Mouse (Mus musculus) NIH3T3 (cell line): ENCODE measurements around the gene Arrdc2.

Experiments used
- DNase-seq: peaks from one replicate; pipeline ENCODE4 v3.0.0-alpha.2; 2012; ENCODE audit warnings: low read depth

Arrdc2 gene

GRCm38 (mm10) chr8:70807304-70807703 lies 32.2 kb downstream of the Arrdc2 start:
- no peak for DNase-seq

GRCm38 (mm10) chr8:70806541-70806940 lies 33.0 kb downstream of the Arrdc2 start:
- no peak for DNase-seq

- DNase-seq: peak; percentile 94
Measured at GRCm38 (mm10) chr8:70804481-70805206, 34.9 kb downstream of the Arrdc2 start, which contains the start of gene Mast3. Mast3 (minus strand) TSS chr8:70805054.

- peak; percentile 24 for DNase-seq
Measured at GRCm38 (mm10) chr8:70803761-70804480, 35.6 kb downstream of the Arrdc2 start.

GRCm38 (mm10) chr8:70802786-70803510 lies 36.6 kb downstream of the Arrdc2 start:
- DNase-seq: no peak

GRCm38 (mm10) chr8:70801830-70802229 lies 37.7 kb downstream of the Arrdc2 start:
- no peak for DNase-seq

- DNase-seq: no peak
Measured at GRCm38 (mm10) chr8:70801156-70801555, 38.4 kb downstream of the Arrdc2 start.

GRCm38 (mm10) chr8:70800648-70801047 lies 38.9 kb downstream of the Arrdc2 start:
- no peak for DNase-seq

GRCm38 (mm10) chr8:70798281-70798680 lies 41.2 kb downstream of the Arrdc2 start:
- no peak for DNase-seq

GRCm38 (mm10) chr8:70797081-70798070 lies 42.1 kb downstream of the Arrdc2 start:
- DNase-seq: peak; percentile 96

GRCm38 (mm10) chr8:70796403-70797080 lies 43.0 kb downstream of the Arrdc2 start:
- DNase-seq: peak; percentile 29

- DNase-seq: no peak
Measured at GRCm38 (mm10) chr8:70795370-70795769, 44.1 kb downstream of the Arrdc2 start.

- no peak for DNase-seq
Measured at GRCm38 (mm10) chr8:70794215-70794614, 45.3 kb downstream of the Arrdc2 start.

GRCm38 (mm10) chr8:70792700-70793099 lies 46.8 kb downstream of the Arrdc2 start:
- DNase-seq: no peak

GRCm38 (mm10) chr8:70791975-70792691 lies 47.4 kb downstream of the Arrdc2 start:
- peak; percentile 99 for DNase-seq

- DNase-seq: peak; percentile 31
Measured at GRCm38 (mm10) chr8:70791294-70791701, 48.2 kb downstream of the Arrdc2 start.

- DNase-seq: no peak
Measured at GRCm38 (mm10) chr8:70790846-70791245, 48.7 kb downstream of the Arrdc2 start.

GRCm38 (mm10) chr8:70789046-70789445 lies 50.5 kb downstream of the Arrdc2 start:
- DNase-seq: no peak

GRCm38 (mm10) chr8:70787941-70788667 lies 51.4 kb downstream of the Arrdc2 start:
- DNase-seq: peak; percentile 20
